In the genomic region with DNA sequence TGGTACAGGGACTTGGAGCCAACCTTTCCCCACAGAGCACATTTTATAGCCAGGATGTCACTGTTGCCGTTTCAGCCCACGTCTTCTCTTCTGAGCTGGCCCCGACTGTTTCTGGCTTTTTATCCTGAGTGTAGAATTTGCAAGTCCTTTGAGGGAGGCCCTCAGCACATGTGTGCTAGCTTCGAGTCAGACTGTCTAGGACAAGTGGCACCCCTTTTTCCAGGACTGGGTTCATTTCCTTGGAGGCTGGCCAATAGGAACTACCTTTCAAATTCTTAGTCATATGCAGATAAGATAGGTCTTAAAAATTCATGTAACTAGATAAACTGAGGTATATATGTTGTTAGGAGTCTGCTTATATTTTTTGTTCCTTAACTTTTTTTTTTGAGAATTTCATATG, we compare ENCODE assay signal across 19 mouse cellular contexts. TPM values are rescaled to one million over a fixed set of nuclear protein-coding genes. Genes with fewer than 3 reads are reported as not detected.
"Had no signal": no experiment of that assay in that cellular context is flagged by ENCODE, and none has a peak within 500 bp of the region (broad histone marks: within the 10 kb centered on the region; RNA-seq: fewer than 3 reads in every experiment).

No protein-coding gene starts in this region.

- H3K27me3 ChIP-seq: neural tube, embryonic 12.5 days; neural tube, embryonic 15.5 days; stomach, embryonic 15.5 days had no signal

- H3K9me3 ChIP-seq: neural tube, embryonic 12.5 days; neural tube, embryonic 13.5 days; neural tube, embryonic 15.5 days; stomach, embryonic 15.5 days had no signal

- H3K4me3 ChIP-seq: neural tube, embryonic 12.5 days; neural tube, embryonic 13.5 days; neural tube, embryonic 15.5 days; stomach, embryonic 15.5 days had no signal

- H3K27ac ChIP-seq: neural tube, embryonic 12.5 days; neural tube, embryonic 13.5 days; neural tube, embryonic 15.5 days; stomach, embryonic 15.5 days had no signal

- H3K4me1 ChIP-seq: neural tube, embryonic 15.5 days; stomach, embryonic 15.5 days had no signal

- H3K9ac ChIP-seq: neural tube, embryonic 12.5 days; neural tube, embryonic 13.5 days; neural tube, embryonic 15.5 days; stomach, embryonic 15.5 days had no signal

- H3K4me2 ChIP-seq: neural tube, embryonic 12.5 days; neural tube, embryonic 13.5 days; neural tube, embryonic 15.5 days; stomach, embryonic 15.5 days had no signal

- DNase-seq: retina, postnatal 1 day; right cerebral cortex, adult 18-20 months; right cerebral cortex, postnatal 14 days; right cerebral cortex, postnatal 25 days; right cerebral cortex, postnatal 4 days; spleen, adult 18-20 months; thymus, adult 18-20 months; thymus, adult 2 months; thymus, postnatal 14 days; thymus, postnatal 25 days; thymus, postnatal 36 days; thymus, postnatal 4 days had no signal

RNA-seq across cellular contexts. Expression of a gene that starts 8.2 kb away (rescaled TPM):
- polyA plus RNA-seq: neural tube, embryonic 12.5 days; neural tube, embryonic 15.5 days; stomach, embryonic 14.5 days; stomach, embryonic 15.5 days; stomach, embryonic 16.5 days; thymus, postnatal 0 days had no signal
